Mouse (Mus musculus) erythroblast, embryonic 14.5 days (primary cell): ENCODE data around the gene Vat1l.

Source experiments
- GATA1 ChIP-seq: IDR thresholded peaks from 2 replicates; pipeline ENCODE4 v1.6.1; 2012; ENCODE audit warnings: low read length, inconsistent platforms, mixed read lengths
- TAL1 ChIP-seq: IDR thresholded peaks from 3 replicates; pipeline ENCODE4 v1.6.1; 2012; ENCODE audit warnings: low read length, inconsistent platforms, mixed read lengths

DNA sequence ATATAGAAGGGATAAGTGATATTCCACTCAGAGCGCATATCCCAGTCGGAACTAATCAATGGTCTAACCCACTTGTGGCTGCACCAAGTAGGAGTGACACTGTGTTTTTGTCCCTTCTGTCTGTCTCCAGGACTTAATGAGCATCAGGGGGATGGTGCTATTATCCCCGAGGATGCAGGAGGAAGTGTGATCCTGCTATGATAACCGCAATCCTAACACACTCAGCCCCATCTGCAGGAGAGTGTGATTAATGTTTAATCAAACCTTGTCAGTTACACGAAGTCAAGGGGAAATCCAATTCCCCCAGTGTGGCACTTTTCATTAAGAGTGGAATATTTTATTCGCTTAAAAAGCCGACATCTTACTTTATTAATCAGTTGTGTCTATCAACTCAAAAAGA lies 196.3 kb downstream of the Vat1l start:
- TF ChIP-seq TAL1 (no peak), GATA1 (no peak)
